Comparison of ENCODE assay signal across 8 mouse cellular contexts in genomic region chr16:35490231-35491070, GRCm38 (mm10). TPM values are rescaled to one million over a fixed set of nuclear protein-coding genes. Genes with fewer than 3 reads are reported as not detected.
DNase-seq lines count a peak whose midpoint lies in the region; ATAC-seq and TF ChIP-seq lines count a peak whose summit lies in the region.

Gene Pdia5 (minus strand): TSS chr16:35490873.

- intact Hi-C loops in gastrocnemius, adult 2 months (cut with DNase I) = loop anchor here (10.0 kb wide), 1 partner anchor 126 kb away; the partner anchor contains the start of gene Sec22a

- peak within 1 kb of the TSS; percentile 86 for H3K4me2 ChIP-seq in hindbrain, embryonic 15.5 days

- H3K27ac ChIP-seq in gastrocnemius, adult 2 months = peak within 1 kb of the TSS; percentile 78
- H3K27ac ChIP-seq in hindbrain, embryonic 15.5 days (replicated peaks) = 0 out of 2 replicates have a peak within 1 kb of the TSS, but pooled peaks have one; percentile 17

- peak within 1 kb of the TSS; percentile 64 for H3K9ac ChIP-seq in hindbrain, embryonic 15.5 days

- no peaks in the 10 kb centered on the region for H3K27me3 ChIP-seq in hindbrain, embryonic 15.5 days

- H3K36me3 ChIP-seq in hindbrain, embryonic 15.5 days = no peaks in the 10 kb centered on the region

- peak within 1 kb of the TSS; percentile 95 for H3K4me3 ChIP-seq in gastrocnemius, adult 2 months
- H3K4me3 ChIP-seq in hindbrain, embryonic 15.5 days = peak within 1 kb of the TSS; percentile 90

- H3K4me1 ChIP-seq in hindbrain, embryonic 15.5 days (replicated peaks) = peaks cover 21% of the 10 kb centered on the region

- peak; percentile 97 for DNase-seq in adipocyte (ENCODE audit: low spot score)
- peak; percentile 88 to 90 for DNase-seq in cerebellum, postnatal 36 days
- peak; percentile 96 for DNase-seq in gastrocnemius, adult 2 months
- DNase-seq in layer of hippocampus, postnatal 36 days = peak; percentile 87 to 88
- peak; percentile 90 for DNase-seq in lung, postnatal 14 days
- peak; percentile 72 for DNase-seq in retina, postnatal 7 days (ENCODE audit: low read depth, low spot score)
- peak; percentile 75 to 90 for DNase-seq in urinary bladder, postnatal 36 days (ENCODE audit: low spot score in 2 of 2)

- ATAC-seq in hindbrain, embryonic 15.5 days (ENCODE audit: low FRiP score, low read depth) = peak; percentile 95

- WGBS in hindbrain, embryonic 15.5 days = under 1% methylated on average over 52 of the region's 66 CpGs

- peak; percentile 14; the same call in 1 of the 2 replicates for TF ChIP-seq CTCF in gastrocnemius, adult 2 months (IDR thresholded peaks at IDR 0.05)

- no peaks in the 10 kb centered on the region for H3K9me3 ChIP-seq in hindbrain, embryonic 15.5 days

RNA-seq across cellular contexts. Expression of gene Pdia5, which starts in this region (rescaled TPM):
- total RNA-seq in gastrocnemius, adult 2 months (2021) = 1 to 10 TPM; 1.2 to 2.5 TPM
- polyA plus RNA-seq in hindbrain, embryonic 15.5 days (2015; fragmentation: Nextera tagmentation; extraction: Ambion mirVana) = 14.5 and 14.6 TPM in 2 replicates
- total RNA-seq in layer of hippocampus, postnatal 36 days (2021) = 1 to 10 TPM; 3.1 to 4.7 TPM

Comparison
In these comparisons a context has a peak if more than half of its experiments do, and no peak if none do; other contexts are left out.
1. Peak in every context shown above with its lines: DNase-seq, ATAC-seq, H3K4me3 ChIP-seq and H3K27ac ChIP-seq.